ENCODE assay signal across 16 mouse cellular contexts in genomic region chr6:136293700-136294099, GRCm38 (mm10). TPM values are rescaled to one million over a fixed set of nuclear protein-coding genes. Genes with fewer than 3 reads are reported as not detected.
DNase-seq lines count a peak whose midpoint lies in the region; ATAC-seq and TF ChIP-seq lines count a peak whose summit lies in the region.
"Had no signal": no experiment of that assay in that cellular context is flagged by ENCODE, and none has a peak within 500 bp of the region (broad histone marks: within the 10 kb centered on the region; RNA-seq: fewer than 3 reads in every experiment).

No protein-coding gene starts in this region.

- peak; percentile 50 for TF ChIP-seq CTCF in liver, postnatal 0 days (IDR thresholded peaks at IDR 0.05; ENCODE audit: low read depth)
- 0 out of 2 replicates have a peak, but pooled peaks have one; percentile 9 for TF ChIP-seq CTCF in cortical plate, adult 2 months (IDR thresholded peaks at IDR 0.05; ENCODE audit: extremely low read depth, insufficient read depth, low read length)

- WGBS in heart, embryonic 10.5 days: 76% methylated on average over 6 of the region's 6 CpGs
- WGBS in liver, postnatal 0 days (ENCODE audit: insufficient replicate concordance): 83% methylated on average over 6 of the region's 6 CpGs

- H3K36me3 ChIP-seq in heart, embryonic 10.5 days: no peaks in the 10 kb centered on the region
- H3K36me3 ChIP-seq in liver, postnatal 0 days (replicated peaks; ENCODE audit: insufficient read depth, low read length): no peaks in the 10 kb centered on the region
- H3K36me3 ChIP-seq: midbrain, embryonic 12.5 days; neural tube, embryonic 12.5 days had no signal

- H3K4me2 ChIP-seq in liver, postnatal 0 days (ENCODE audit: low read depth, low read length): no peak overlapping the region
- H3K4me2 ChIP-seq: midbrain, embryonic 12.5 days; neural tube, embryonic 12.5 days had no signal

- H3K27me3 ChIP-seq in heart, embryonic 10.5 days (ENCODE audit: insufficient read depth, poor library complexity, severe bottlenecking): no peaks in the 10 kb centered on the region
- H3K27me3 ChIP-seq in liver, postnatal 0 days (ENCODE audit: insufficient read depth, low read length): no peaks in the 10 kb centered on the region
- H3K27me3 ChIP-seq: midbrain, embryonic 12.5 days; neural tube, embryonic 12.5 days had no signal

- ATAC-seq in liver, postnatal 0 days: no peak

- H3K9ac ChIP-seq in liver, postnatal 0 days (replicated peaks): no peak overlapping the region
- H3K9ac ChIP-seq: midbrain, embryonic 12.5 days; neural tube, embryonic 12.5 days had no signal

- no peaks in the 10 kb centered on the region for H3K9me3 ChIP-seq in heart, embryonic 10.5 days
- H3K9me3 ChIP-seq in liver, postnatal 0 days (ENCODE audit: low read length): peaks cover 2% of the 10 kb centered on the region; the same call in 1 of the 2 replicates
- H3K9me3 ChIP-seq: neural tube, embryonic 12.5 days had no signal

- TF ChIP-seq POLR2A in cortical plate, adult 2 months (IDR thresholded peaks at IDR 0.05; ENCODE audit: extremely low read depth, insufficient read depth, low read length): no peak

- no peaks in the 10 kb centered on the region for H3K4me1 ChIP-seq in heart, embryonic 10.5 days
- H3K4me1 ChIP-seq in liver, postnatal 0 days (ENCODE audit: insufficient read depth): no peaks in the 10 kb centered on the region
- H3K4me1 ChIP-seq in cortical plate, adult 2 months (ENCODE audit: control insufficient read depth, insufficient read depth, low read length): no peaks in the 10 kb centered on the region
- H3K4me1 ChIP-seq: midbrain, embryonic 12.5 days; neural tube, embryonic 12.5 days had no signal

- no peak overlapping the region for H3K27ac ChIP-seq in heart, embryonic 10.5 days
- no peak overlapping the region for H3K27ac ChIP-seq in liver, postnatal 0 days (ENCODE audit: low read depth)
- H3K27ac ChIP-seq in cortical plate, adult 2 months (ENCODE audit: insufficient read depth, low read length): no peak overlapping the region
- H3K27ac ChIP-seq: midbrain, embryonic 12.5 days; neural tube, embryonic 12.5 days had no signal

- H3K4me3 ChIP-seq in heart, embryonic 10.5 days: no peak overlapping the region
- no peak overlapping the region for H3K4me3 ChIP-seq in liver, postnatal 0 days (ENCODE audit: low read depth, low read length)
- H3K4me3 ChIP-seq in cortical plate, adult 2 months (ENCODE audit: insufficient read depth, low read length): no peak overlapping the region
- H3K4me3 ChIP-seq: midbrain, embryonic 12.5 days; neural tube, embryonic 12.5 days had no signal

- TF ChIP-seq EP300 in liver, postnatal 0 days (IDR thresholded peaks at IDR 0.05; ENCODE audit: low read depth): no peak

- DNase-seq in heart, embryonic 10.5 days (ENCODE audit: low spot score): peak; percentile 20
- DNase-seq in heart, adult 8-10 months (ENCODE audit: low spot score): no peak
- peak; percentile 17 for DNase-seq in liver, postnatal 0 days
- DNase-seq in liver: no peak
- DNase-seq in ES-CJ7 (ENCODE audit: low read depth, low spot score): peak; percentile 44
- no peak for DNase-seq in urinary bladder, adult 2 months (ENCODE audit: low spot score)
- DNase-seq in embryo, embryonic 10 days (ENCODE audit: low spot score): no peak
- DNase-seq: right cerebral cortex, adult 18-20 months had no signal

RNA-seq across cellular contexts. Expression of gene Gm8994, which starts 33.6 kb away (rescaled TPM):
- not detected in 2 replicates for polyA plus RNA-seq in heart, embryonic 10.5 days (2016; fragmentation: Nextera tagmentation; extraction: Ambion mirVana)
- not detected for total RNA-seq in heart, adult 8-10 months (2022)
- polyA plus RNA-seq in liver, postnatal 0 days (2015; fragmentation: Nextera tagmentation; extraction: Ambion mirVana): not detected in 2 replicates
- polyA plus RNA-seq in cortical plate, adult 2 months (2012; rRNA removed): 0.06 TPM in 1 of 2 replicates, not detected in the other
- polyA plus RNA-seq in urinary bladder, adult 2 months (2012; rRNA removed): 0.04 TPM in 1 of 2 replicates, not detected in the other
- total RNA-seq: gastrocnemius, adult 18-20 months; left cerebral cortex, postnatal 14 days had no signal
- polyA plus RNA-seq: heart, embryonic 14.5 days; large intestine, adult 2 months; lung, embryonic 16.5 days; midbrain, embryonic 12.5 days; neural tube, embryonic 12.5 days had no signal

Comparison
In these comparisons a context has a peak if more than half of its experiments do, and no peak if none do; other contexts are left out.
1. DNase-seq: peak in heart, embryonic 10.5 days (single experiment), liver, postnatal 0 days (single experiment) and ES-CJ7 (single experiment); none in heart, adult 8-10 months (single experiment), liver (single experiment), urinary bladder, adult 2 months (single experiment) and embryo, embryonic 10 days (single experiment).